Mouse (Mus musculus): ENCODE results near the gene Ackr1.
"Not testable (repeated sequence)": the region's sequence is repeated elsewhere in the genome, so short reads cannot be mapped to it uniquely, and the experiment has no call there.

Gene Ackr1

GRCm38 (mm10) chr1:173349192-173349591, 15.6 kb upstream of the Ackr1 start:
- no peak for DNase-seq (ENCODE audit: low spot score)

- no peak for DNase-seq (ENCODE audit: low spot score)
Measured at GRCm38 (mm10) chr1:173348527-173348926, 15.0 kb upstream of the Ackr1 start.

DNA sequence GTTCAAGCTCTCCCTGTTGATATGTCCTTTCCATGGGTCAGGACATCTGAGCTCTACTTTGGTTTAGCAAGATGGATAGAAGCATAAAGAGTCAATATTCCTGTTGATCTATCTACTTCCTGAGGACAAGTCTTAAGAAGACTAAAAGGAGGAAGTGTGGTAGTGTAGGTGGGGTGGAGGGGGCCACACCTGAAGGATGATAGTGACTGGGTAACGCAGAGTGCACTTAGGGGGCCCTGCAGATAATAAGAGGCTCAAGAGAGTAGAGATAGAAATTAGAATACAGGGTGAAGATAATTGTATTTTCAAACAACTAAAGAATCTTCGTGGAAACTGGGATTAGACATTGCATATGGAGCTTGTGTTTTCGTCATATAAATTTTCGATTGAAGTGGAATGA, 11.6 kb upstream of the Ackr1 start:
- no peak for DNase-seq (ENCODE audit: low spot score)

- no peak for DNase-seq (ENCODE audit: low spot score)
Measured at GRCm38 (mm10) chr1:173343934-173344333, 10.4 kb upstream of the Ackr1 start.

- no peak for DNase-seq (ENCODE audit: low spot score)
Measured at GRCm38 (mm10) chr1:173342425-173342824, 8.9 kb upstream of the Ackr1 start.

GRCm38 (mm10) chr1:173339543-173339942, 6.0 kb upstream of the Ackr1 start:
- DNase-seq (ENCODE audit: low spot score), result peak; percentile 18

GRCm38 (mm10) chr1:173337008-173337407, 3.5 kb upstream of the Ackr1 start:
- DNase-seq (ENCODE audit: low spot score), result no peak

GRCm38 (mm10) chr1:173335903-173336302, 2.4 kb upstream of the Ackr1 start:
- DNase-seq (ENCODE audit: low spot score), result no peak

- DNase-seq (ENCODE audit: low spot score), result no peak
Measured at GRCm38 (mm10) chr1:173332418-173332817, 1.1 kb downstream of the Ackr1 start.

- no peak for DNase-seq (ENCODE audit: low spot score)
Measured at GRCm38 (mm10) chr1:173329743-173330142, 3.8 kb downstream of the Ackr1 start.

DNA sequence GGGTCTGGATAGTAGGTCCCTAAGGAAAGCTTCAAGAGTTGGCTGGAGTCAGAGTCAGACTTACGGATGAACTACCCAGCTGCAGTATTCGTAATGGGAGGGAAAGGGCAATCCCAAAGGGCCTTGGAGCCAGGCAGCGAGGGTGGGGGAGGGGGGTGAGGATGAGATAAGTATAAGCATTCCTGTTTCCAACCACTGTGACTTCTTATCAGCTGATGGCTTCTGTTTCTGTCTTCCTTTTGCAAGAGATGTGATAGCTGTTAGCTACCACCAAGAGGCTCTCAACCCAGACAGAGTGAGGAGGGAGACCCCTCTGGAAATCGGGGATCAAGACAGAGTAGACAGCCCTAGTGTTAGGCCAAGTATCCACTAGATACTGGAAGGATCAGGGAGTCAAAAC, 4.4 kb downstream of the Ackr1 start:
- peak; percentile 16 for DNase-seq (ENCODE audit: low spot score)

GRCm38 (mm10) chr1:173328446-173328845, 5.1 kb downstream of the Ackr1 start:
- no peak for DNase-seq (ENCODE audit: low spot score)

- DNase-seq (ENCODE audit: low spot score), result no peak
Measured at GRCm38 (mm10) chr1:173326552-173326951, 7.0 kb downstream of the Ackr1 start.

- DNase-seq (ENCODE audit: low spot score), result no peak
Measured at GRCm38 (mm10) chr1:173325395-173325794, 8.2 kb downstream of the Ackr1 start.

DNA sequence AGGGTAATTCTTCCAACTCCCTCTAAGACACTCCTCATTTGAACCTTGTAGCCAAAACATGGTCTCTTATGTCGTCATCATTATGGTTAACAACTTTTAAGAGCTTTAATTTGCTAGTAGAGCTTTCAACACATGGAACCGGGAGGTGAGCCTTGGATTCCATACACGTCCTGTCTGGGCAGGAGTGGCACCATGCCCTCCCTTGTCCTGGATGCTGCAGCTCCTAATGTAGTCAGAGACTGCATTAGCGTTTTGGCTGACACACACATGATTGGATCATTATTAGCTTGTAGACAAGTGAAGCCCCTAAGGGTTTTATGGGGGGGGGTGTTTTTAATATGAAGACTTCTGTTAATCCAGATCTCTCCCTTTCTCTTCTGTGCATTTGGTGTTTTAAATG, 8.6 kb downstream of the Ackr1 start:
- DNase-seq (ENCODE audit: low spot score), result no peak

GRCm38 (mm10) chr1:173323839-173324585, 9.5 kb downstream of the Ackr1 start:
- no peak for DNase-seq (ENCODE audit: low spot score)

- no peak for DNase-seq (ENCODE audit: low spot score)
Measured at GRCm38 (mm10) chr1:173322249-173322627, 11.3 kb downstream of the Ackr1 start.

DNA sequence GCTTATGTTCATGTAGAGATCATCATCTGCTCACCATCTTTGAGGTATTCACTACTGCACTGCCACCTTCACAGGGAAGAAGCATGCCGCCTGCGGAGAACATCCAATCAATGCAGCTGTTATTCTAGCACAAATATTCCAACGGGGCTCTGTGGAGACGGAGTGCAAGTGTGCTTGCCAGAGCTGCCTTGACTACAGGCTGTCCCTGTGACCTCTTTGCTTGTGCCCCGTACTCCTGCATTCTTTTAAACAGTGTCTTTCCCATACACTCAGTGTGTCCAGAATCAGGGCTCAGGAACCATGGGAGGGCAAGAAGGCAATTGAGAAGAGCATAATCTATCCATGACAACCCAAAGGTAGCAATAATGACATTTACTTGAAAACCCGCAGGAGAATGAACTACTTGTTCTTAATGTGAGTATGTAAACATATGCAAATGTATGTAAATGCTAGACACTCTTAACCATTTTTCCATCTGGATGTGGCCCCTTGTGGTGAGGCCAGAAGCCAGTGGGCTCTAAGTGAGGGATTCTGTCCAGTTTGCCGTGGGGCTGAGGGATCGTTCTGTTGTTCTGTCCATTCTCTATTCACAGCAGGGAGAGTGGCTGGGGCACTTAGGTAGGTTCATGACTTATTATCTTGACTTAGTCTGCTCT, 11.8 kb downstream of the Ackr1 start:
- DNase-seq (ENCODE audit: low spot score), result no peak

GRCm38 (mm10) chr1:173317925-173318477, 15.5 kb downstream of the Ackr1 start:
- DNase-seq (ENCODE audit: low spot score), result no peak

DNA sequence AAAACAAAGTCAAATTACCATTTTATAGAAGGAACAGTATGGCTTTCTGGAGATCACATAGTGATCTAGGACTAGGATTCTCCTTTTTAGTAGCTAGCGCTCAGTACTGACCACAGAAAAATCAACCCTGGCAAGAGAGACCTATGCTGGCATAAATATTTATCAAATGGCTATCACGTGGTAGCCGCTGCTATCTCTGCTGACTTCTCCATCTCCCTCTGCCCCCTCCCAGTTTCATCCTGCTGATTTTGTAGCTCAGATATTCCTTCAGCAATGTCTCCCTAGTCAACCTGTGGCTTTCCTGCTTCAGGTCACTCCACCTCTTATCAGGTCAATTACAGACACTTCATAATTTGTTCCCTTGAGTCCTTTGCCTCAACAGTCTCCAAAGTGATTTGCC, 17.8 kb downstream of the Ackr1 start:
- no peak for DNase-seq (ENCODE audit: low spot score)

- not testable (repeated sequence) for DNase-seq (ENCODE audit: low spot score)
Measured at GRCm38 (mm10) chr1:173313535-173314050, 20.0 kb downstream of the Ackr1 start.

DNA sequence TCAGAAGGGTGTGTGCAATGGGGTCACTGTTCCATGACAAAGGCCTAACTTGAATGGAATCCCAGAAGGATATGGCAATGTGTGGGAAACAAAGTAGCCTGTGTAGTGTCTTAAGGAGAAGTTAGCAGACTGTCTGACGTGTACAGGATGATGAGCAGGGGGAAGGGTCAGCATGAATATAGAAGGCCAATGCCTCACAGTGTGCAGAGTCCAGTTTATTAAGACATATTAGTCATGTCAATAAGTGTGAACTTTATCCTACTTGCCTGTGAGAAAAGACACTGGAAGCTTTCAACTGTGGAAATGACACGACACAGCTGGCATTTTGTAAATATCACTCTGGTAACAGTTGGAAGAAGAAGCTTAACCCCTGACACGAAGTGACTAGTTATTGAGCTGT, 30.8 kb downstream of the Ackr1 start:
- DNase-seq (ENCODE audit: low spot score), result not testable (repeated sequence)
